Mouse (Mus musculus) CD4-positive, CD25-positive, alpha-beta regulatory T cell, adult 2 months (primary cell): ENCODE results near the gene Atf1.
A peak's percentile ranks its signal among the peaks of the same experiment; 100 is the strongest.

Experiments used
- DNase-seq: peaks from one replicate; pipeline ENCODE4 v3.0.0-alpha.2; 2012; ENCODE audit warnings: low read depth, low spot score

Gene Atf1

GRCm38 (mm10) chr15:100227663-100228534 is at the start of gene Atf1:
TSS of gene Atf1 (plus strand) at chr15:100227819.
- DNase-seq, result peak; percentile 97

- DNase-seq, result no peak
These were observed 49.1 kb upstream of the Atf1 start for GRCm38 (mm10) chr15:100178487-100178886.

GRCm38 (mm10) chr15:100179685-100180084 is 47.9 kb upstream of the Atf1 start:
- peak; percentile 22 for DNase-seq

- peak; percentile 49 for DNase-seq
These were observed 47.4 kb upstream of the Atf1 start for GRCm38 (mm10) chr15:100180221-100180620.

- DNase-seq, result peak; percentile 71
These were observed 45.8 kb upstream of the Atf1 start for GRCm38 (mm10) chr15:100181841-100182240.

GRCm38 (mm10) chr15:100182526-100183280 is 44.9 kb upstream of the Atf1 start:
- DNase-seq, result peak; percentile 23

GRCm38 (mm10) chr15:100183510-100183909 is 44.1 kb upstream of the Atf1 start:
- DNase-seq, result no peak

GRCm38 (mm10) chr15:100184821-100185496 is 42.7 kb upstream of the Atf1 start:
- peak; percentile 43 for DNase-seq

- no peak for DNase-seq
These were observed 41.4 kb upstream of the Atf1 start for GRCm38 (mm10) chr15:100186234-100186633.

- DNase-seq, result no peak
These were observed 40.5 kb upstream of the Atf1 start for GRCm38 (mm10) chr15:100186882-100187672.

- DNase-seq, result peak; percentile 59
These were observed 39.1 kb upstream of the Atf1 start for GRCm38 (mm10) chr15:100188542-100188941.

GRCm38 (mm10) chr15:100188962-100189404 is 38.6 kb upstream of the Atf1 start:
- DNase-seq, result peak; percentile 67

GRCm38 (mm10) chr15:100190083-100190482 is 37.5 kb upstream of the Atf1 start:
- DNase-seq, result no peak

- DNase-seq, result no peak
These were observed 28.5 kb upstream of the Atf1 start for GRCm38 (mm10) chr15:100198983-100199745.

GRCm38 (mm10) chr15:100199790-100200189 is 27.8 kb upstream of the Atf1 start:
- DNase-seq, result no peak

- DNase-seq, result no peak
These were observed 25.8 kb upstream of the Atf1 start for GRCm38 (mm10) chr15:100201806-100202205.

GRCm38 (mm10) chr15:100202431-100203015 is 25.1 kb upstream of the Atf1 start:
- no peak for DNase-seq

- DNase-seq, result no peak
These were observed 23.0 kb upstream of the Atf1 start for GRCm38 (mm10) chr15:100204574-100204973.

- no peak for DNase-seq
These were observed 17.6 kb upstream of the Atf1 start for GRCm38 (mm10) chr15:100210013-100210412.

GRCm38 (mm10) chr15:100213339-100213738 is 14.3 kb upstream of the Atf1 start:
- no peak for DNase-seq
